Mouse (Mus musculus) ES-E14 (cell line): Measurements from ENCODE around the gene Zfp882. TPM values are rescaled to one million over a fixed set of nuclear protein-coding genes. Genes with fewer than 3 reads are reported as not detected.
"Not testable (repeated sequence)": the region's sequence is repeated elsewhere in the genome, so short reads cannot be mapped to it uniquely, and the experiment has no call there.

Experiments used
- DNase-seq: peaks from one replicate; pipeline ENCODE4 v3.0.0-alpha.2; 2013; ENCODE audit warnings: low read depth, low spot score
- H3K27ac ChIP-seq: 2 replicates; pipeline ENCODE4 v1.5.1; 2012; ENCODE audit warnings: low read depth, mild to moderate bottlenecking, low read length, moderate library complexity, mixed read lengths; ENCODE audit not compliant: poor library complexity, insufficient read depth, severe bottlenecking
- H3K36me3 ChIP-seq: 2 replicates; pipeline ENCODE4 v1.6.1; 2012; ENCODE audit warnings: mild to moderate bottlenecking, low read length, moderate library complexity, mixed read lengths; ENCODE audit not compliant: control insufficient read depth, poor library complexity, insufficient read depth, severe bottlenecking
- H3K4me1 ChIP-seq, 2 experiments: fragments of 150-350 bp in 1 of 2; sonication (generic) in 1 of 2; 2 replicates each; pipeline ENCODE4 v1.6.1; 2012; ENCODE audit warnings: low read length in 2 of 2, mild to moderate bottlenecking in 1 of 2, mixed read lengths in 1 of 2; ENCODE audit not compliant: control insufficient read depth in 2 of 2, insufficient read depth in 2 of 2, poor library complexity in 1 of 2
- H3K4me3 ChIP-seq, 2 experiments: fragments of 150-350 bp in 1 of 2; sonication (generic) in 1 of 2; 2 replicates each; pipeline ENCODE4 v1.5.1; 2012; ENCODE audit warnings: low read length in 2 of 2, low read depth in 1 of 2, mild to moderate bottlenecking in 1 of 2, mixed read lengths in 1 of 2; ENCODE audit not compliant: insufficient read depth in 1 of 2, poor library complexity in 1 of 2, severe bottlenecking in 1 of 2
- H3K9ac ChIP-seq: 2 replicates; pipeline ENCODE4 v1.6.1; 2012; ENCODE audit warnings: low read depth, mild to moderate bottlenecking, low read length, mixed read lengths; ENCODE audit not compliant: poor library complexity, insufficient read depth, severe bottlenecking
- H3K9me3 ChIP-seq: fragments of 150-350 bp; sonication (generic); 2 replicates; pipeline ENCODE4 v1.6.1; 2012; ENCODE audit warnings: low read depth, mild to moderate bottlenecking, low read length; ENCODE audit not compliant: control insufficient read depth, insufficient read depth
- CHD2 ChIP-seq: IDR thresholded peaks from 2 replicates; pipeline ENCODE4 v1.6.1; 2014; ENCODE audit warnings: mild to moderate bottlenecking, low read depth, low read length, inconsistent platforms
- HCFC1 ChIP-seq: IDR thresholded peaks from 2 replicates; pipeline ENCODE4 v1.6.1; 2012; ENCODE audit warnings: low read length, inconsistent platforms, borderline replicate concordance; ENCODE audit not compliant: insufficient read depth
- MAFK ChIP-seq: IDR thresholded peaks from 2 replicates; pipeline ENCODE4 v1.6.1; 2014; ENCODE audit warnings: mild to moderate bottlenecking, low read depth, low read length, inconsistent platforms; ENCODE audit not compliant: insufficient read depth
- ZC3H11A ChIP-seq: IDR thresholded peaks from 2 replicates; pipeline ENCODE4 v1.6.1; 2012; ENCODE audit warnings: low read depth, mild to moderate bottlenecking, inconsistent platforms, low read length, borderline replicate concordance
- ZNF384 ChIP-seq: IDR thresholded peaks from 2 replicates; pipeline ENCODE4 v1.6.1; 2012; ENCODE audit warnings: low read depth, low read length, inconsistent platforms
- in situ Hi-C, 2 experiments: fragments of 600-800 bp; cut with MboI; formaldehyde crosslinking; loops; one replicate each; pipeline ENCODE4 v1.15.1; 2025; ENCODE audit warnings: low sequenced_read_pairs in 2 of 2, inconsistent platforms in 1 of 2; ENCODE audit not compliant: unreplicated experiment in 2 of 2
- total RNA-seq: library from RNA; depleted of rRNA; stranded (reverse); fragments of 300-350 nt; gene quantifications from 2 replicates; pipeline ENCODE4 v1.2.3, GENCODE M21; 2012

Zfp882 gene
- total RNA-seq, 1 experiment: 6.7 TPM

GRCm38 (mm10) chr8:71952489-71952888 lies 44.1 kb downstream of the Zfp882 start:
- peak overlapping the region; percentile 77 to 88; a peak in 3 of 4 replicates for H3K4me3 ChIP-seq
- H3K36me3 ChIP-seq: peaks cover 3% of the 10 kb centered on the region
- in situ Hi-C loops: no loop called here
- no peak for DNase-seq
- H3K27ac ChIP-seq: peak overlapping the region; percentile 66; the same call in 1 of the 2 replicates
- peaks cover 3% of the 10 kb centered on the region in 2 experiments; a peak in 1 of 4 replicates for H3K4me1 ChIP-seq
- no peaks in the 10 kb centered on the region for H3K9me3 ChIP-seq
- TF ChIP-seq ZC3H11A (no peak), ZNF384 (peak; percentile 53; the same call in 1 of the 2 replicates)
- peak overlapping the region; percentile 91; the same call in 1 of the 2 replicates for H3K9ac ChIP-seq

DNA sequence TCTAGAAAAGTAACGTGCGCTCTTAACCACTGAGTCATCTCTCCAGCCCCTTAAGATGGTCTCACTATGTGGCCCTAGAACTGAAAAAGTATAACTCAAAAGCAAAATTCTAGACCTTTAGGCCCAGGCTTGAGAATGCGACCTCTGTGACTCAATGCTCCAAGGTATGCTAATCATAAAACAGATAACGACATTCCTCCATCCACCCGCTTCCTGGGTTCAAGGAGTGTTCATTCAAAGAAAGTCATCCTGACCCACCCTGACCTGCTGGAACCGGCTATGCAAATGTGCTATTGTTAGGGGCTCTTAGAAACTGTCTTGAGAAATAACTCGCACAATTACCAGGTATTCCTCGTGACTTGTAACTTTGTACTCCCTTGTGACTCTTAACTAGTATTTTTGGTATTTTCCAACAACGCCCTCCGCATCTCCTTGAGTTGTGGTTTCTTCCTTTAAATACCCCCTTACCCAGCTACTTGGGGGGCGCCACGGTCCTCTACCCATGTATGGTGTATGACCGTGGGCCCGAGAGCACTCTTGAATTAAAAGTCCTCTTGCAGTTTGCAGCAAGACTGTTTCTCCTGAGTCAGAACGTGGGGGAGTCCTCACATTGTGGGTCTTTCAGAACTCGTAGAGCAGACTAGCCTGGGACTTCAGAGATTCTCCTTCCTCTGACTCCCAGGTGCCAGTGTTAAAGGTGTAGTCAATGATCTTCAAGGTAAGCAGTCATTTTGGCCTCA lies 44.7 kb downstream of the Zfp882 start:
- DNase-seq, H3K36me3 ChIP-seq, H3K9me3 ChIP-seq, in situ Hi-C loops, H3K4me1 ChIP-seq: not testable (repeated sequence)
- Histone ChIP-seq H3K27ac (peak overlapping the region; percentile 87; the same call in 1 of the 2 replicates), H3K9ac (peak overlapping the region; percentile 24; the same call in 1 of the 2 replicates), H3K4me3 (peak overlapping the region; percentile 77 to 88; a peak in 3 of 4 replicates)

DNA sequence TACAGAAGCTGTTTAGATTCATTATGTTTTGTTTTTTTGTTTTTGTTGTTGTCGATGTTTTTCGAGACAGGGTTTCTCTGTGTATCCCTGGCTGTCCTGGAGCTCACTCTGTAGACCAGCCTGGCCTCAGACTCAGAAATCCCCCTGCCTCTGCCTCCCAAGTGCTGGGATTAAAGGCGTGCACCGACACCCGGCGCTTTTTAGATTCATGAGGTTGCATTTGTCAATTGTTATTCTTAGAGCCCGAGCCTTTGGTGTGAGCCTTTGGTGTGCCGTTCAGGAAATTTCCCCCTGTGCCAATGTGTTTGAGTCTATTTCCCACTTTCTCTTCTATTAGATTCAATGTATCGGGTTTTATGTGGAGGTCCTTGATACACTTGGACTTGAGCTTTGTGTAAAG lies 46.3 kb downstream of the Zfp882 start:
- Histone ChIP-seq H3K27ac (no peak overlapping the region), H3K36me3 (peaks cover 8% of the 10 kb centered on the region), H3K4me1 (peaks cover 3% of the 10 kb centered on the region in 2 experiments; a peak in 1 of 4 replicates), H3K4me3 (peak overlapping the region in 1 of 2 experiments; percentile 12; a peak in 1 of 4 replicates), H3K9ac (no peak overlapping the region), H3K9me3 (no peaks in the 10 kb centered on the region)
- in situ Hi-C loops: no loop called here
- DNase-seq: no peak
- no peak for TF ChIP-seq HCFC1
- TF ChIP-seq MAFK: no peak
- TF ChIP-seq CHD2: no peak
- TF ChIP-seq ZC3H11A: no peak
- TF ChIP-seq ZNF384: no peak

GRCm38 (mm10) chr8:71960483-71960882 lies 52.1 kb downstream of the Zfp882 start:
- TF ChIP-seq ZNF384 (no peak), CHD2 (no peak), HCFC1 (no peak), MAFK (no peak), ZC3H11A (no peak)
- in situ Hi-C loops: no loop called here

GRCm38 (mm10) chr8:71961796-71962195 lies 53.4 kb downstream of the Zfp882 start:
- no peak overlapping the region for H3K27ac ChIP-seq
- 0 out of 4 replicates have a peak, but pooled peaks cover 0 to 2% of the 10 kb centered on the region in 2 experiments for H3K4me1 ChIP-seq
- in situ Hi-C loops: no loop called here
- no peak for TF ChIP-seq CHD2
- no peak for TF ChIP-seq HCFC1
- TF ChIP-seq ZNF384: no peak
- TF ChIP-seq ZC3H11A: no peak
- no peak for TF ChIP-seq MAFK
- no peaks in the 10 kb centered on the region; the same call in 1 of the 2 replicates for H3K9me3 ChIP-seq
- DNase-seq: no peak
- no peak overlapping the region for H3K9ac ChIP-seq
- no peak overlapping the region for H3K4me3 ChIP-seq
- H3K36me3 ChIP-seq: peaks cover 38% of the 10 kb centered on the region

More at GRCm38 (mm10) chr8:71960483-71960882, 52.1 kb downstream of the Zfp882 start:
- H3K4me3 ChIP-seq: no peak overlapping the region
- H3K9ac ChIP-seq: no peak overlapping the region
- DNase-seq: no peak
- H3K4me1 ChIP-seq: 0 out of 4 replicates have a peak, but pooled peaks cover 0 to 2% of the 10 kb centered on the region in 2 experiments
- no peak overlapping the region for H3K27ac ChIP-seq
- H3K36me3 ChIP-seq: peaks cover 29% of the 10 kb centered on the region
- H3K9me3 ChIP-seq: no peaks in the 10 kb centered on the region
